Mouse (Mus musculus): ENCODE data around the gene Wfdc21. TPM values are rescaled to one million over a fixed set of nuclear protein-coding genes. Genes with fewer than 3 reads are reported as not detected.
A peak's percentile ranks its signal among the peaks of the same experiment; 100 is the strongest.

Wfdc21 gene
- polyA plus RNA-seq, 1 experiment from 2014 or later: not detected

DNA sequence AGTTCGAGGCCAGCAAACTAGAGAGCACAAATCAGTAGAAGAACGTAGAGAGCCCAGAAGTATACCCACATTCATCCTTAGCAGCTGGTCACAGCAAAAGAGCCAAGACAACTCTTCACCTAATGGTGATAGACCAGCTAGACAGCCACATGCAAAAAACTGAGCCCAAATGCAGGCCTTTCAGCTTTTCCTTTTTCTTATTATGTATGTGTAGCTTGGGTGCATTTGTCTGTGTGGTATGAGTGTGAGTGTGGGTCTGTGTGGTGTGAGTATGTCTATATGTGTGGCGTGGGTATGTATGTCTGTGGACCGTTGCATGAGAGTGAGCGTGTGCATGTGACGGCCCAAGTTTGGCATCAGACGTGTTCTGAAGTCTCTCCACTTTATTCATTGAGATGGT lies 24.3 kb downstream of the Wfdc21 start:
- Histone ChIP-seq H3K4me1 (replicated peaks) (no peaks in the 10 kb centered on the region), H3K27ac (no peak overlapping the region), H3K4me2 (replicated peaks) (no peak overlapping the region), H3K36me3 (peaks cover 56% of the 10 kb centered on the region), H3K9me3 (no peaks in the 10 kb centered on the region), H3K27me3 (replicated peaks) (no peaks in the 10 kb centered on the region), H3K9ac (no peak overlapping the region), H3K4me3 (replicated peaks) (no peak overlapping the region)
- ATAC-seq: no peak
- WGBS: 95% methylated on average over 7 of the region's 7 CpGs

DNA sequence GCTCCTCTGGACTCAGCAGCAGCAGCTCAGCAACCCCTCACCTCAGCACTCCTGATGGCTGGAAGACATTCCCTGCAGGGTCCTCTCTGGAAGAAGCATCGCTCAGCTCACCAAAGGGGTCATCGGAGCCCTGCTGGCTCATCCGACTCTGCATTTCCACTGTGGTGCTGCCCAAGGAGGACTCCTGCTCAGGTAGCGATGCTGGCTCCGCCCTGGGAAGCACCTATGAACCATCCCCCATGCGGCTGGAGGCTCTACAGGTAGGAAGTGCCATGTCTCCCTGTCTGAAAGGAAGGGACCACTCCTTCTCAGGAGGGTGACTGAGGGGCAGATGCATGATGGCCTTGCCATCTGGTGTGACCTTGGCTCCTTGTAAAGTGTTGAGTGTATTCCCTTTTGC lies 25.6 kb downstream of the Wfdc21 start:
- Histone ChIP-seq H3K9ac (no peak overlapping the region), H3K27ac (no peak overlapping the region), H3K4me1 (replicated peaks) (no peaks in the 10 kb centered on the region), H3K4me3 (replicated peaks) (no peak overlapping the region), H3K9me3 (no peaks in the 10 kb centered on the region), H3K36me3 (peaks cover 52% of the 10 kb centered on the region), H3K27me3 (replicated peaks) (no peaks in the 10 kb centered on the region), H3K4me2 (replicated peaks) (no peak overlapping the region)
- 90% methylated on average over 6 of the region's 6 CpGs for WGBS
- ATAC-seq: no peak

DNA sequence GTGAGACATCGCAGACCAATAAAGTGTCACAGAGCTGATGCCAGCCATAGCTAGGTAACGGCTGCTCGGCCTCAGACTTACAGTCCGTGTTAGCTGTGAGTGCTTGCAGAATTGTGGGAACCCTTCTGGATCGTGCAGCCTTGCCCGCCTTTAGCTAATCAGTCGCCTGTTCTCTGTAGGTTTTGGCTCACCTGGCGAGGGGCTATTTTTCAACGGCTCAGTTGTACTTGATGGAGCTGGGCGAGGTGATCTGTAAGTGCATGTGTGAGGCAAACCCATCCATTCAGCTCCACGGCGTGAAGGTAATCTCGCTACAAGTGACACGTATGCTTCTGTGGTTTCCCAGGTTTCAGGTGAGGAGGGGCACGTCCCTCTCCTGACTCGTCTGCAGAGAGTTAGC lies 27.0 kb downstream of the Wfdc21 start:
- Histone ChIP-seq H3K4me2 (replicated peaks) (no peak overlapping the region), H3K27me3 (replicated peaks) (no peaks in the 10 kb centered on the region), H3K9me3 (no peaks in the 10 kb centered on the region), H3K4me3 (replicated peaks) (no peak overlapping the region), H3K4me1 (replicated peaks) (no peaks in the 10 kb centered on the region), H3K36me3 (peaks cover 47% of the 10 kb centered on the region), H3K9ac (no peak overlapping the region), H3K27ac (no peak overlapping the region)
- 93% methylated on average over 16 of the region's 16 CpGs for WGBS
- ATAC-seq: no peak

DNA sequence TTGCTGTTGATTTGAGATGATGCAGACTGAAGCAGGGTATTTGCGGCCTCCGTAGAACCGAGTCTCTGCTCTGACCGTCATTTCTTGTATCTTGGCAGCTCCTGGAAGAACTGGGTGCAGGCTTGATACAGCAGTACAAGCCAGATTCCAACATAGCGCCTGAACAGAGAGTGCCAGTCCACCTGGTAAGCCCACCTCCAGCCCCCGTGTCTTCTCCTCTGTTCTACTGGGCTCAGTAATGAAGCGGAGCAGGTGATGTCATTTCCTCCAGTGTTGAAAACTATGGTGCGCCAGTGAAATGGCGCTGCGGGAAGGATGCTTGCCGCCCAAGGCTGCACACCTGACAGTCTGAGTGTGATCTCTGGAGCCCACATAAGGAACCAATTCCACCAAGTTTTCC lies 27.6 kb downstream of the Wfdc21 start:
- H3K9me3 ChIP-seq: no peaks in the 10 kb centered on the region
- 91% methylated on average over 11 of the region's 11 CpGs for WGBS

DNA sequence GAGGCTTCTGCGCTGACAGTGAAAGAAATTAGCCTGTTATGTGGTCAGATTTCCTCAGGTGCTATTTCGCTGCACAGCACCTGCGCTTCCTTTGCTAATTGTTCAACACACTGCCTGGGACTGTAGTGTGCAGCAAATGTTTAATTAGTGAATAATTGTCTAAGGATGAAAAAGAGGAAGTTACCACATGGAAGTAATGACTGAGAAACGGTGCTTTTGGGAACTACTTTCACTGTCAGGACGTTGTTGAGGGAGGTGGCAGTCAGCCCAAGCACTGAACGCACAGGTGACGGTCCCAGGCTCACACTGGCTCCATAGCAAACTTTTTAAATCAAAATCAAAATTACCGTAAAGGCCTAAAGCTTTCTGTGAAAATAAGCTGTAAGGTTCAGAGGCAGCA lies 30.1 kb downstream of the Wfdc21 start:
- ATAC-seq: no peak
- Histone ChIP-seq H3K9ac (no peak overlapping the region), H3K27ac (no peak overlapping the region), H3K4me3 (replicated peaks) (no peak overlapping the region), H3K4me1 (replicated peaks) (no peaks in the 10 kb centered on the region), H3K36me3 (peaks cover 62% of the 10 kb centered on the region), H3K4me2 (replicated peaks) (no peak overlapping the region), H3K27me3 (replicated peaks) (no peaks in the 10 kb centered on the region), H3K9me3 (no peaks in the 10 kb centered on the region)
- 93% methylated on average over 8 of the region's 8 CpGs for WGBS

More for the DNA sequence above, 27.6 kb downstream of the Wfdc21 start:
- Histone ChIP-seq H3K4me2 (replicated peaks) (no peak overlapping the region), H3K27me3 (replicated peaks) (no peaks in the 10 kb centered on the region), H3K9ac (no peak overlapping the region), H3K4me3 (replicated peaks) (no peak overlapping the region), H3K36me3 (peaks cover 48% of the 10 kb centered on the region), H3K27ac (no peak overlapping the region), H3K4me1 (replicated peaks) (no peaks in the 10 kb centered on the region)
- ATAC-seq: no peak

DNA sequence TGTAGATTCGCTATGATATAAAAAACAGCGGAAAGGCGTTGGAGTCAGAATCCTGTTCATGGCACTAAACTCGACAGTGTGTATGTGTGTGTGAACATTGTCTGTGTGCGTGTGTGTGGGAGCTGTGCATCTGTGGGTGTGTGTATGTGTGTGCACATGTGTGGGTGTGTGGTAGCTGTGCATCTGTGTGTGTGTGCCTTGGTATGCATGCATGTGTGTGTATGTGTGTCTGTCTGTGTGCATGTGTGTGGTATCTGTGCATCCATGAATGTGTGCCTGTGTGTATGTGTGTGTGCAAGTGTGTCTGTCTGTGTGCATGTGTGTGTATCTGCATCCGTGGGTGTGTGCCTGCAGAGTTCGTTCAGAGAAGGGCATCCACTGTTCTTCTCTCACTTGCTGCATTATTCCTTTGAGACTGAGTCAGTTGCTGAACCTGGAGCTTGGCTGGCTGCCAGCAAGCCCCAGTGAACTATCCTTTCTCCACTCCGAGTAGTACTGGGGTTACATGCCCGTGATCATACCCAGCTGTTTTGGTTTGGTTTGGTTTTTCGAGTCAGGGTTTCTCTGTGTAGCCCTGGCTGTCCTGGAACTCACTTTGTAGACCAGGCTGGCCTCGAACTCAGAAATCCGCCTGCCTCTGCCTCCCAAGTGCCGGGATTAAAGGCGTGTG lies 37.3 kb downstream of the Wfdc21 start:
- no peak overlapping the region for H3K9ac ChIP-seq
- no peaks in the 10 kb centered on the region for H3K27me3 ChIP-seq (replicated peaks)
- no peak for ATAC-seq
- no peak overlapping the region for H3K4me2 ChIP-seq (replicated peaks)
- WGBS: 80% methylated on average over 14 of the region's 14 CpGs
- H3K4me1 ChIP-seq (replicated peaks): no peaks in the 10 kb centered on the region
- H3K9me3 ChIP-seq: no peaks in the 10 kb centered on the region
- H3K27ac ChIP-seq: no peak overlapping the region
- peaks cover 29% of the 10 kb centered on the region for H3K36me3 ChIP-seq
- H3K4me3 ChIP-seq (replicated peaks): no peak overlapping the region

DNA sequence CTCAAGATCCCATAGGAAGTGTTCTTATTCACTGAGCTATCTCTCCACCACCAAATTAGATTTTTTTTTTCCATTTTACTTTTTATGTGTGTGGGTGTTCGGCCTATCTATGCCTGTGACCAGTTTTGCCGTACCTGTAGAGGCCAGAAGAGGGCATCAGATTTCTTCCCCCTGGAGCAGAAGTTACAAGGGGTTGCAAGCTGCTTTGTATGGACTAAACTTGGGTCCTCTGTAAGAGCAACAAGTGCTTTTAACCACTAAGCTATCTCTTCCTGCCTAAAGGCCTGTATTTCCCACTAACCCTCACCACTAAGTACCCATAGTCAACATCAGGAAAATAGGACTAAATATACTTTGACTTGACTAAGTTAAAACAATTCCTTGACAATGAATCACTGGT lies 37.9 kb downstream of the Wfdc21 start:
- Histone ChIP-seq H3K9me3 (no peaks in the 10 kb centered on the region), H3K4me2 (replicated peaks) (no peak overlapping the region), H3K36me3 (peaks cover 25% of the 10 kb centered on the region), H3K4me1 (replicated peaks) (no peaks in the 10 kb centered on the region), H3K27me3 (replicated peaks) (no peaks in the 10 kb centered on the region), H3K4me3 (replicated peaks) (no peak overlapping the region), H3K27ac (no peak overlapping the region), H3K9ac (no peak overlapping the region)
- 85% methylated on average over 2 of the region's 2 CpGs for WGBS
- ATAC-seq: no peak

DNA sequence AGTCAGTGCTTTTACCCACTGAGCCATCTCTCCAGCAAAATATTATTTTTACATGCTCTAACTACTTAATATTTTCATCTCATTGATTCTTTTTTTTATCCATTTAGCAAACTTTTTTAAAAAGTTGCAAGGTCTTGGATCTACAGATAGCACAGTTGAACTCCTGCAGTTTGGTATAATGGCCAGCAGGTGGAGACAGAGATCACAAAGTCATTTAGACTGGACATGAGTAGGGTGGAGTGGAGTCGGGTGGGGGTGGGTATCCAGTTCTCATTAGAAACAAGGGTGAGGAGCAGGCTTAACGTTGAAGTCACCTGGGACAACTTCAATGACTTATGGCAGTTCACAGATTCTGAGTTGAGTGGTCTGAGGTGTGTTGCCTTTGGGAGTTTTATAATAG lies 38.6 kb downstream of the Wfdc21 start:
- Histone ChIP-seq H3K9me3 (no peaks in the 10 kb centered on the region), H3K27ac (no peak overlapping the region), H3K4me2 (replicated peaks) (no peak overlapping the region), H3K27me3 (replicated peaks) (no peaks in the 10 kb centered on the region), H3K9ac (no peak overlapping the region), H3K36me3 (peaks cover 20% of the 10 kb centered on the region), H3K4me3 (replicated peaks) (no peak overlapping the region), H3K4me1 (replicated peaks) (no peaks in the 10 kb centered on the region)
- peak; percentile 64; the same call in 1 of the 2 replicates for ATAC-seq
- 5% methylated on average over 2 of the region's 2 CpGs for WGBS

DNA sequence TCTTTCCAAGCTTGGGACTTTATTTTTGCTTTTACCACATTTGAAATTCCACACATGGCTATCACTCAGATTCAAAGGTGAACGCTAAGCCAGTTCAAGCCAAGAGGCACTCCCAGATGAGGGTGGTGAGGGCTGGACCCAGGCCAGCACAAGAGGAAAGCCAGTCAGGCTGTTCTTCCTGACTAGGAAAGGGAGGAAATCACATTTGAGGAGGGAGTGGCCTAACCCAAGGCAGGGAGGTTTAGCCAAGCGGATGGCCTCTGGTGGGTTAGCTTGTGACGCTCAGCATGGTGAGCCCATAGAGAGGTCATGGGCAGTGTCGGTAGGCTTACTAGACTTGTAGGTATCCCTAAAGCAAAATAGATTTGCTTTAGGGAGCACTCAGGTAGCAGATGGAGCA lies 40.1 kb downstream of the Wfdc21 start:
- no peak for ATAC-seq
- WGBS: 61% methylated on average over 4 of the region's 4 CpGs
- H3K27ac ChIP-seq: no peak overlapping the region

DNA sequence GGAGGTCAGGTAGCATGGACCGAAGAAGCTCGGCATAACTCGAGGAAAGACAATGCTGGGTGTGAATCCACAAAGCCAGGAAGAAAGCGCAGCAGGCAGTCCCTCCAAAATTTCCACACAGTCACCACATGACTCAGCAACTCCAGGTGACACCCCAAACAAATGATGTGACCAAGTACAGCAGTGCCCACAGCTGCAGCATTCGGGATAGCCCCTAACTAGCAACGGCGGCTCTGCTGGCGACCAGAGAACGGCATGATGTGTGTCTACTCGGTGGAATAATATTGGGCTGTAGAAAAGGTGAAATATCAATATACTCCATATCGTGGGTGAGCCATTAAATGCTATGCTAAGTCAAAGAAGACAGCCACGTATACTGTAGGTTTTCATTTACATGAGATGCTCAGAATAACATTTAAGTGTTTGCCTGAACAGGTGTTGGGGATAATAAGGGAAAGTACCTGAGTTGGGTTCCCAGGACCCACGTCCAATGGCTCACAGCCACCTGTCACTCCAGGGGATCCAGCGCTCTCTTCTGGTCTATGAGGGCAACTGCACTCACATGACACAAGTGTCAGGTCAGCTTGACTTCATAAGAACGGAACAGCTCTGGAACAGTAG lies 40.8 kb downstream of the Wfdc21 start:
- no peaks in the 10 kb centered on the region for H3K4me1 ChIP-seq (replicated peaks)
- no peaks in the 10 kb centered on the region for H3K9me3 ChIP-seq
- H3K27me3 ChIP-seq (replicated peaks): no peaks in the 10 kb centered on the region
- no peak overlapping the region for H3K4me3 ChIP-seq (replicated peaks)
- H3K36me3 ChIP-seq: peaks cover 4% of the 10 kb centered on the region; the same call in 1 of the 2 replicates
- no peak overlapping the region for H3K27ac ChIP-seq
- H3K9ac ChIP-seq: no peak overlapping the region
- WGBS: 83% methylated on average over 15 of the region's 15 CpGs
- H3K4me2 ChIP-seq (replicated peaks): no peak overlapping the region
- no peak for ATAC-seq

More for the DNA sequence above, 40.1 kb downstream of the Wfdc21 start:
- H3K4me1 ChIP-seq (replicated peaks): no peaks in the 10 kb centered on the region
- no peak overlapping the region for H3K4me2 ChIP-seq (replicated peaks)
- no peak overlapping the region for H3K4me3 ChIP-seq (replicated peaks)
- no peak overlapping the region for H3K9ac ChIP-seq
- H3K36me3 ChIP-seq: peaks cover 6% of the 10 kb centered on the region; the same call in 1 of the 2 replicates
- no peaks in the 10 kb centered on the region for H3K9me3 ChIP-seq
- H3K27me3 ChIP-seq (replicated peaks): no peaks in the 10 kb centered on the region

DNA sequence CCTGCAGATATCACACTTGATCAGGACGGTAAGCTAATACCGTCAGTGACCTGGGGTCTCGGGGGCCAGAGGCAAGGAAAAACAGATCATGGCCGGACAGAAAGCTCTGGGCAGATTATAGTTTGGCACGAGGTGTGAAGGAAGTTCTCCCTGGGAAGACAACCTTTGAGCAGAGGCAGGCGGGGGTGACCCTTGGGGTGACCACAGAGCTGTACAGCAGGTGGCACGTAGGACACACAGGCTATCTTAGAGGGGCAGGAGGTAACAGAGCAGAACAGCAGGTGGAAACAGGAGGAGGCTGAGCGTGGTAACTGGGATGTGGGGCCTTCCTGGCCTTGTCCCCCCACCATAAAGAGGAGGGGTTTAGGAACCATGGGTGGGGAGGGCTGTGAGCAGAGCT lies 41.6 kb downstream of the Wfdc21 start:
- WGBS: 81% methylated on average over 8 of the region's 8 CpGs
- Histone ChIP-seq H3K36me3 (no peaks in the 10 kb centered on the region), H3K27me3 (replicated peaks) (no peaks in the 10 kb centered on the region), H3K9me3 (no peaks in the 10 kb centered on the region), H3K9ac (no peak overlapping the region), H3K4me3 (replicated peaks) (no peak overlapping the region), H3K4me1 (replicated peaks) (no peaks in the 10 kb centered on the region), H3K4me2 (replicated peaks) (no peak overlapping the region), H3K27ac (no peak overlapping the region)
- ATAC-seq: no peak

DNA sequence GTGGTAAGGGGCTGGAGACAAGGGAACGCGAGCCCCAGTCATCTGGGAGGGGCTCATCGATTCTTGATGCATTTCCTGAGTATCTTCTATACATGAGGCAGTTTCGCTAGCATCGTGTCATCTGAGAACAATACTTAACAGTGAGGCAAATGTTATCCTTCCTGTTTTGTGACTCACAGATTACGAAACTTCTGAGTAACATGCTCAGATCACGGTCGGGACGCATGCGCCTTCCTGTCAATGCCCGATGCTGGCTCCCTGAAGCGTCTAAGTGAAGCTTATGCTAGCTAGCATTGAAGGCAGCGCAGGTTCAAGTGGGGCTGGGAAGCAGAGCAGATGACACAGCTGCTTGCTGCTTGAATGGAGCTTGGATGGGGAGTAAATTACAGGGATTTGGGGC lies 42.5 kb downstream of the Wfdc21 start:
- H3K9me3 ChIP-seq: no peaks in the 10 kb centered on the region
- whole genome bisulfite sequencing: 61% methylated on average over 13 of the region's 13 CpGs

DNA sequence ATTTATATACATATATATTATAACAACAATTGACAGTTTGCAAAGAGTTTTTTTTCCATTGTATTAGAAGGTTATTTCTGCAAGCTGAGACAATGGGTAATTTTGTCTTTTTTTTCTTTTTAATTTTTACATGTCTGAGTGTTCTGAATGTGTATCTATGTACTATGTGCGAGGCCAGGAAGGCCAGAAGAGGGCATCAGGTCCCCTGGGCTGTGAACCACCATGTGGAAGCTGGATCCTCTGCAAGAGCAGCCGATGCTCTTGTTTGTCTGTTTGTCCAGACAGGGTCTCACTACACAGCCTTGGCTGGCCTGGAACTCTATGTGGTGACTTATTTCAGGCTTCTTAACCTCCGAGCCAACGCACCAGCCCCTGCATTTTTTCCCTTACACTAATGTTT lies 44.4 kb downstream of the Wfdc21 start:
- Histone ChIP-seq H3K9me3 (no peaks in the 10 kb centered on the region), H3K27me3 (replicated peaks) (no peaks in the 10 kb centered on the region), H3K4me1 (replicated peaks) (no peaks in the 10 kb centered on the region), H3K27ac (no peak overlapping the region), H3K4me2 (replicated peaks) (no peak overlapping the region), H3K4me3 (replicated peaks) (no peak overlapping the region), H3K36me3 (no peaks in the 10 kb centered on the region), H3K9ac (no peak overlapping the region)
- 55% methylated on average over 4 of the region's 4 CpGs for WGBS
- ATAC-seq: no peak

More for the DNA sequence above, 42.5 kb downstream of the Wfdc21 start:
- Histone ChIP-seq H3K27ac (no peak overlapping the region), H3K4me1 (replicated peaks) (no peaks in the 10 kb centered on the region), H3K9ac (no peak overlapping the region), H3K27me3 (replicated peaks) (no peaks in the 10 kb centered on the region), H3K4me3 (replicated peaks) (no peak overlapping the region), H3K4me2 (replicated peaks) (0 out of 2 replicates have a peak overlapping the region, but pooled peaks have one; percentile 15), H3K36me3 (no peaks in the 10 kb centered on the region)
- no peak for ATAC-seq
